Mouse (Mus musculus): Measurements from ENCODE around the gene Cyb5rl. TPM values are rescaled to one million over a fixed set of nuclear protein-coding genes. Genes with fewer than 3 reads are reported as not detected.
A peak's percentile ranks its signal among the peaks of the same experiment; 100 is the strongest.

Gene Cyb5rl
- 4.3 and 4.6 TPM in 2 replicates for polyA plus RNA-seq (2015; fragmentation: Nextera tagmentation; extraction: Ambion mirVana)

DNA sequence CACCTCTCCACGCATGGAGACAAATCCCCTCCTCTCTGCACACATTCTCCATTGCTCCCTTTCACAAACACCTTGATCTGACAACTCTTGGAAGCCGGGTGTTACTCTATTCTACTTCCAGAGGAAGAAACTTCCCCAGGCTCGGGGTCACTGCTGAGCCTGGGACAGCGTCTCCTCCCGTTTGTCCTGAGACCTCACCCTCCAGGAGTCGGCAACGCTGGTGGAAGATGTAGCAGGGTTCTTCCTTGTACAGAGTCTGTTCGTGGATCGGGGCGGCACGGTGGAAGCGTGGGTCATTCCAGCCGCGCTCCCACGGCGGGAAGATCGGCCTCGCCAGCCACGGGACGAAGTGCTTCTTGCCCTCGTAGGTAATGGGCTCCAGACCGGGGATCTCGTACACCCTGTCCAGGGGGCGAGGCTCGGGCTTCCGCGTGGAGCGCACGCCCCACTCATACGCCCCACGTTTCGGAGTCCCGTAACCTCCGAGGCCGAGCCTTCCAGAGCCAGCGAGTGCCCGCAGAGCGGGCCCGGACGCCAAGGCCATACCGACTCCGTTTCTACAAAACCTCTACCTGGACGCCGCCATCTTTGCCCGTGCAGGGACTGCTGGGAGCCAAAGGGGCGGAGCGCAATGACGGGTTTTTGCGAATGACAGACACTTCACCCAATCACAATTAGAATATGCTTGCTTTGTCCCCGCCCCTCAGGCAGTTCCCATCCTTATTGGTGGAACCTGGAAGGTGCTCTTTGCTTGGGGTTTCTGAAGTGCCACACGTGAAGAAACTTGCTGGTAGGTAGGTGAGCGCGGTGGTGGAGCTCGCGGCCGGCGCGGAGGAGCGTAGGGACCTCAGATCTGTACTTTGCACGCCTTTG, at the start of gene Cyb5rl, which contains the start of gene Mrpl37:
TSS of gene Cyb5rl (plus strand) at position 737 of the 873 bp plus-strand sequence.
TSS of gene Mrpl37 (minus strand) at position 617 of the 873 bp plus-strand sequence.
- H3K27ac ChIP-seq (replicated peaks) = peak within 1 kb of the TSS; percentile 44; the same call in 1 of the 2 replicates
- ATAC-seq (ENCODE audit: extremely low read depth, insufficient number of reproducible peaks, low FRiP score, low TSS enrichment) = peak; percentile 96
- H3K4me3 ChIP-seq = peak within 1 kb of the TSS; percentile 75
- peak within 1 kb of the TSS; percentile 99 for H3K4me2 ChIP-seq
- under 1% methylated on average over 60 of the region's 60 CpGs for WGBS
- peaks cover 11% of the 10 kb centered on the region; the same call in 1 of the 2 replicates for H3K27me3 ChIP-seq (replicated peaks)
- no peaks in the 10 kb centered on the region for H3K9me3 ChIP-seq
- peak within 1 kb of the TSS; percentile 88 for H3K9ac ChIP-seq
- peaks cover 18% of the 10 kb centered on the region for H3K4me1 ChIP-seq
- H3K36me3 ChIP-seq = peaks cover 32% of the 10 kb centered on the region

GRCm38 (mm10) chr4:107017257-107017656, 49.5 kb upstream of the Cyb5rl start:
- H3K9ac ChIP-seq = no peak overlapping the region
- no peak overlapping the region for H3K4me3 ChIP-seq
- ATAC-seq (ENCODE audit: extremely low read depth, insufficient number of reproducible peaks, low FRiP score, low TSS enrichment) = no peak
- H3K27ac ChIP-seq (replicated peaks) = no peak overlapping the region
- 0 out of 2 replicates have a peak, but pooled peaks cover 5% of the 10 kb centered on the region for H3K36me3 ChIP-seq
- H3K4me1 ChIP-seq = peaks cover 95% of the 10 kb centered on the region
- H3K9me3 ChIP-seq = no peaks in the 10 kb centered on the region
- H3K27me3 ChIP-seq (replicated peaks) = no peaks in the 10 kb centered on the region
- no peak overlapping the region for H3K4me2 ChIP-seq

GRCm38 (mm10) chr4:107018521-107018920, 48.3 kb upstream of the Cyb5rl start:
- Histone ChIP-seq H3K36me3 (0 out of 2 replicates have a peak, but pooled peaks cover 5% of the 10 kb centered on the region), H3K9me3 (no peaks in the 10 kb centered on the region), H3K9ac (0 out of 2 replicates have a peak overlapping the region, but pooled peaks have one; percentile 8), H3K4me1 (peaks cover 83% of the 10 kb centered on the region), H3K27ac (replicated peaks) (peak overlapping the region; percentile 54), H3K4me2 (no peak overlapping the region), H3K4me3 (no peak overlapping the region), H3K27me3 (replicated peaks) (no peaks in the 10 kb centered on the region)
- no peak for ATAC-seq (ENCODE audit: extremely low read depth, insufficient number of reproducible peaks, low FRiP score, low TSS enrichment)
- 56% methylated on average over 3 of the region's 3 CpGs for WGBS

DNA sequence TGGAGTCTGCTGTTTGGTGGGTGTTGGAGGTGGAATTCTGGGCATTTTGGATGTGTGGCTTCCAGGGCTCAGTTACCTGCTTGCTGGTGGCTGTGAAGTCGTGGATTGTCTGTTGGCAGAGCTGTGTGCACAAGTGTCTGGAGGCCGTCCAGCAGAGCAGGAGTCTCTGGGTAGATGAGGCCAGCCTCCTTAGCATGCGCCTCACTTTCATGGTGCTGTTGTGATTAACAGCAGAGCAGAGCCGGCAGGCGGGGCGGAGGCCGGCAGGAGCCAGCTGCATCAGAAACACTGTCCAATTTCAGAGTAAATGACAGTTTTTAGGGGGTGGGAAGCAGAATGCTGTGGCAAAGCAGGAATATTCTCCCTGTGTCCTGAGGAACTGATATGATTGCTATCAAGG, 47.8 kb upstream of the Cyb5rl start:
- 0 out of 2 replicates have a peak, but pooled peaks cover 5% of the 10 kb centered on the region for H3K36me3 ChIP-seq
- no peaks in the 10 kb centered on the region for H3K9me3 ChIP-seq
- H3K4me3 ChIP-seq = no peak overlapping the region
- peaks cover 80% of the 10 kb centered on the region for H3K4me1 ChIP-seq
- no peak for ATAC-seq (ENCODE audit: extremely low read depth, insufficient number of reproducible peaks, low FRiP score, low TSS enrichment)
- WGBS = 38% methylated on average over 7 of the region's 7 CpGs
- no peak overlapping the region for H3K4me2 ChIP-seq
- no peaks in the 10 kb centered on the region for H3K27me3 ChIP-seq (replicated peaks)
- peak overlapping the region; percentile 6 for H3K9ac ChIP-seq
- peak overlapping the region; percentile 54 for H3K27ac ChIP-seq (replicated peaks)

DNA sequence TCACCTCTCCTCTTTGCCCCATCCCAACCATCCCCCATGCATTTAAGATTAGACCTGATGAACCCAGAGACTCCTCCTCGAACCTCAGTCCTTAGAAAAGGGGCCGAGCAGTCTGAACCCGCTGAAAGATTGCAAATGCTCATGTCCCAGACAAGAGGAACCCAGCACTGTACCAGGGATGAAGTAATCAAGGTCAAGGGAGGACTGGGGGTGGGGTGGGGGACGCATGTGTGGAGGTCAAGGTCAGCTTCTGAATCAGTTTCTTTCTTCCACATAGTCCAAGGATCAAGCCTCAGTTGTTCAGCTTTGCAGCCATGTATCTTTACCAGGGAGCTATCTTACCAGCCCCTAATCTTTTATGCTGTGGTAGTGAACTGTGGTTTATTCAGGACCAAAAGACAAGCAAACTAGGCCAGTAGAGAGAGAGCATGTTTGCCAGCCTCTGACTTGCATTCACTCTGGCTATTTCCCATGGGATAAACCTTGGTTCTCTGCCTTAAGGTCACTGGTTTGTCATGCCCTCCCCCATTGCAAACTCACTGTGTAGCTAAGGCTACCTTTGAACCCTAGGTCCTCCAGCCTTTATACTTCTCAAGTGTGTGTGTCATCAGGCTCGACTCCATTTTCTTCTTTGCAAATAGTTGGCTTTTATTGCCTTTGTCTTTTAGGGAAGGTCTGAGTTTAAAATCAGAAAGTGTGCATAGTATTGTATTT, 46.3 kb upstream of the Cyb5rl start:
- Histone ChIP-seq H3K27me3 (replicated peaks) (no peaks in the 10 kb centered on the region), H3K27ac (replicated peaks) (no peak overlapping the region), H3K4me2 (no peak overlapping the region), H3K9ac (no peak overlapping the region), H3K9me3 (no peaks in the 10 kb centered on the region), H3K36me3 (0 out of 2 replicates have a peak, but pooled peaks cover 1% of the 10 kb centered on the region), H3K4me1 (peaks cover 73% of the 10 kb centered on the region), H3K4me3 (no peak overlapping the region)
- 52% methylated on average over 5 of the region's 5 CpGs for WGBS
- ATAC-seq (ENCODE audit: extremely low read depth, insufficient number of reproducible peaks, low FRiP score, low TSS enrichment) = no peak

DNA sequence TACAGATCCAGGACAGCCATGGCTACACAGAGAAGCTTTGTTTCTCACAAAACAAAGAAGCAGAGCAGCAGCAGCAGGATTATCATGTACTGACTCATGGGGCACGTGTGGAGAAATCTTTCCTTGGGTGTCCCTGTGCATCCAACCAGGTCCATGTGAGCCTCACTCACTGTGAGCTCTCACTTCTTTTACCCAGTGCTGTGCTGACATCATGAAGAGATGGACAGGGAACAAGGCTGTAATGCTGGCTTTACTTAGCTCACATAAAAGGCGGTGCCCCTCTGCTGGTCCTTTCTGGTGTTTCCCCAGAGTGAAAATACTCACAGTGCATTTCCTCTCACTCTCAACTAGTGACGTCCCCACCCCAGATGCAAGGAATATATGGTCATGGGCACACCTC, 45.3 kb upstream of the Cyb5rl start:
- Histone ChIP-seq H3K9ac (no peak overlapping the region), H3K4me3 (no peak overlapping the region), H3K9me3 (no peaks in the 10 kb centered on the region), H3K36me3 (no peaks in the 10 kb centered on the region), H3K4me1 (peaks cover 65% of the 10 kb centered on the region), H3K27me3 (replicated peaks) (no peaks in the 10 kb centered on the region), H3K4me2 (no peak overlapping the region), H3K27ac (replicated peaks) (no peak overlapping the region)
- ATAC-seq (ENCODE audit: extremely low read depth, insufficient number of reproducible peaks, low FRiP score, low TSS enrichment) = no peak
- whole genome bisulfite sequencing = 57% methylated on average over 3 of the region's 3 CpGs

GRCm38 (mm10) chr4:107024899-107025298, 41.9 kb upstream of the Cyb5rl start:
- Histone ChIP-seq H3K9me3 (no peaks in the 10 kb centered on the region), H3K4me1 (peaks cover 33% of the 10 kb centered on the region), H3K9ac (no peak overlapping the region), H3K4me3 (no peak overlapping the region), H3K27ac (replicated peaks) (no peak overlapping the region), H3K27me3 (replicated peaks) (no peaks in the 10 kb centered on the region), H3K4me2 (no peak overlapping the region), H3K36me3 (peaks cover 30% of the 10 kb centered on the region)
- no peak for ATAC-seq (ENCODE audit: extremely low read depth, insufficient number of reproducible peaks, low FRiP score, low TSS enrichment)
- 78% methylated on average over 7 of the region's 7 CpGs for WGBS

- WGBS = 95% methylated on average over 5 of the region's 5 CpGs
- no peak overlapping the region for H3K27ac ChIP-seq (replicated peaks)
- no peaks in the 10 kb centered on the region for H3K9me3 ChIP-seq
- no peak overlapping the region for H3K4me2 ChIP-seq
- peaks cover 32% of the 10 kb centered on the region for H3K36me3 ChIP-seq
- no peaks in the 10 kb centered on the region for H3K27me3 ChIP-seq (replicated peaks)
- H3K9ac ChIP-seq = no peak overlapping the region
- H3K4me3 ChIP-seq = no peak overlapping the region
- no peak for ATAC-seq (ENCODE audit: extremely low read depth, insufficient number of reproducible peaks, low FRiP score, low TSS enrichment)
- H3K4me1 ChIP-seq = peaks cover 28% of the 10 kb centered on the region
Measured at GRCm38 (mm10) chr4:107025369-107025768, 41.4 kb upstream of the Cyb5rl start.

DNA sequence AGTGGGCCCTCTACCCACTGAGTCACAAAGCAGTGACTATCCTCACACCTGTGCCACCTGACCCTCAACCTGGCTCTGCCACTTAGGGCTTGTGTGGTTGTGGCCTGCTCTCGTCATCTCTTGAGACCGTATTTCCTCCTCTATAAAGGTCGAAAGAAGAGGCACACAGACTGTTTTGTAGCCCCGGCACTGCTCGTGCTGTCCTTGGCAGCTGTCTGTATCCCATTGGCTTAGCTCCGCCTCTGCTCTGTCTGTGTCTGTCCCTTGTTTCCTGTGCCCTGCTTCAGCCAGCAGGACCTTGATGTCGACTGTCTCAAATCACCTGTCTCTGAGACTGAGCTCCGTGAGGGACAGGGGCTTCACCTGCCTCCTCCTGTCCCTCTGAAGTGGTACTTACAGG, 40.3 kb upstream of the Cyb5rl start:
- no peak for ATAC-seq (ENCODE audit: extremely low read depth, insufficient number of reproducible peaks, low FRiP score, low TSS enrichment)
- H3K36me3 ChIP-seq = peaks cover 41% of the 10 kb centered on the region
- no peak overlapping the region for H3K9ac ChIP-seq
- H3K27ac ChIP-seq (replicated peaks) = no peak overlapping the region
- H3K4me2 ChIP-seq = no peak overlapping the region
- H3K4me1 ChIP-seq = peaks cover 17% of the 10 kb centered on the region
- H3K9me3 ChIP-seq = no peaks in the 10 kb centered on the region
- no peaks in the 10 kb centered on the region for H3K27me3 ChIP-seq (replicated peaks)
- whole genome bisulfite sequencing = 57% methylated on average over 8 of the region's 8 CpGs
- H3K4me3 ChIP-seq = no peak overlapping the region

GRCm38 (mm10) chr4:107035689-107036088, 31.1 kb upstream of the Cyb5rl start:
- 83% methylated on average over 4 of the region's 4 CpGs for WGBS
- Histone ChIP-seq H3K9me3 (no peaks in the 10 kb centered on the region), H3K27me3 (replicated peaks) (no peaks in the 10 kb centered on the region), H3K4me3 (no peak overlapping the region), H3K4me1 (peaks cover 12% of the 10 kb centered on the region), H3K36me3 (peaks cover 98% of the 10 kb centered on the region), H3K27ac (replicated peaks) (no peak overlapping the region), H3K9ac (no peak overlapping the region), H3K4me2 (no peak overlapping the region)
- ATAC-seq (ENCODE audit: extremely low read depth, insufficient number of reproducible peaks, low FRiP score, low TSS enrichment) = no peak

DNA sequence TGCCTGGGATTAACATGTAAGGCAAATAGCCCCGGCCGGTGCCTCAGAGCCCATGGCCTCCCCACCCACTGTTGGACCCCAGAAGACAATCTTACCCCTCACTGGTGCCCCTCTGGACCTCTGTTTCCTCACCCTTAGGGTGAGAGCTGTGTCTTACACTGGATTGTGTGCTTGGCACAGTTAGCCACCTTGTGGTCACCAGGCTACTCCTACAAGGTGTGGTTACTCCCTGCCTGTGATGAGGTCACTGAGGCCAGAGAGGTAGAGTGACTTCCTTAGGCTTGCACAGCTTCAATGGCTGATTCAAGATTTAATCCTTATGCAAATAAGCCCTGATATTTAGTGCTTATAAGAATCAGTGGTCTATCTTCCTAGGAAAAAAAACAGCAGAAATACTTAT, 29.8 kb upstream of the Cyb5rl start:
- peaks cover 12% of the 10 kb centered on the region for H3K4me1 ChIP-seq
- 85% methylated on average over 2 of the region's 2 CpGs for WGBS
- no peak overlapping the region for H3K9ac ChIP-seq
- no peak for ATAC-seq (ENCODE audit: extremely low read depth, insufficient number of reproducible peaks, low FRiP score, low TSS enrichment)
- no peaks in the 10 kb centered on the region for H3K9me3 ChIP-seq
- H3K4me3 ChIP-seq = no peak overlapping the region
- no peaks in the 10 kb centered on the region for H3K27me3 ChIP-seq (replicated peaks)
- no peak overlapping the region for H3K27ac ChIP-seq (replicated peaks)
- H3K4me2 ChIP-seq = no peak overlapping the region
- H3K36me3 ChIP-seq = peaks cover 98% of the 10 kb centered on the region
